8 mouse cellular contexts compared by ENCODE assay signal in genomic region chr17:33760255-33761165, GRCm38 (mm10). TPM values are rescaled to one million over a fixed set of nuclear protein-coding genes. Genes with fewer than 3 reads are reported as not detected.
DNase-seq lines count a peak whose midpoint lies in the region; ATAC-seq lines count a peak whose summit lies in the region.

TSS of gene Rab11b (minus strand) at chr17:33760530.

- peak within 1 kb of the TSS; percentile 99 for H3K9ac ChIP-seq in forebrain, embryonic 14.5 days (ENCODE audit: low read length)
- H3K9ac ChIP-seq in neural tube, embryonic 15.5 days (replicated peaks): peak within 1 kb of the TSS; percentile 98

- H3K4me2 ChIP-seq in forebrain, embryonic 14.5 days (ENCODE audit: low read length): peak within 1 kb of the TSS; percentile 82
- H3K4me2 ChIP-seq in neural tube, embryonic 15.5 days: peak within 1 kb of the TSS; percentile 82

- 2% methylated on average over 35 of the region's 35 CpGs for WGBS in forebrain, embryonic 14.5 days
- WGBS in neural tube, embryonic 15.5 days: 2% methylated on average over 35 of the region's 35 CpGs

- H3K9me3 ChIP-seq in forebrain, embryonic 14.5 days (replicated peaks; ENCODE audit: control insufficient read depth, low read length): no peaks in the 10 kb centered on the region
- no peaks in the 10 kb centered on the region for H3K9me3 ChIP-seq in neural tube, embryonic 15.5 days (replicated peaks)

- peaks cover 18% of the 10 kb centered on the region for H3K4me1 ChIP-seq in forebrain, embryonic 14.5 days (ENCODE audit: control insufficient read depth, insufficient read depth, low read length)
- peaks cover 43% of the 10 kb centered on the region for H3K4me1 ChIP-seq in neural tube, embryonic 15.5 days

- H3K4me3 ChIP-seq in forebrain, embryonic 14.5 days (ENCODE audit: low read depth, low read length): peak within 1 kb of the TSS; percentile 81
- H3K4me3 ChIP-seq in neural tube, embryonic 15.5 days (replicated peaks): peak within 1 kb of the TSS; percentile 67

- H3K36me3 ChIP-seq in forebrain, embryonic 14.5 days (ENCODE audit: control insufficient read depth, insufficient read depth, low read length): peaks cover 3% of the 10 kb centered on the region; the same call in 1 of the 2 replicates
- no peaks in the 10 kb centered on the region for H3K36me3 ChIP-seq in neural tube, embryonic 15.5 days

- H3K27ac ChIP-seq in forebrain, embryonic 14.5 days (ENCODE audit: low read depth, low read length): peak within 1 kb of the TSS; percentile 99
- peak within 1 kb of the TSS; percentile 98 for H3K27ac ChIP-seq in neural tube, embryonic 15.5 days (replicated peaks)

- intact Hi-C loops in heart, postnatal 14 days (cut with DNase I): no loop called here

- peak; percentile 100 for DNase-seq in ES-CJ7 (ENCODE audit: low read depth, low spot score)
- DNase-seq in cerebellum, adult 11 months: peak; percentile 100
- DNase-seq in forebrain, embryonic 14.5 days (ENCODE audit: low spot score): peak; percentile 100
- peak; percentile 99 for DNase-seq in heart, postnatal 14 days
- peak; percentile 100 for DNase-seq in layer of hippocampus, adult 11-12 months (ENCODE audit: low spot score)
- DNase-seq in lung, adult 18-20 months: peak; percentile 100
- peak; percentile 100 for DNase-seq in testis, postnatal 14 days (ENCODE audit: low spot score)

- H3K27me3 ChIP-seq in forebrain, embryonic 14.5 days (replicated peaks; ENCODE audit: control insufficient read depth, insufficient read depth, low read length): no peaks in the 10 kb centered on the region
- no peaks in the 10 kb centered on the region for H3K27me3 ChIP-seq in neural tube, embryonic 15.5 days (replicated peaks)

- ATAC-seq in forebrain, embryonic 14.5 days: peak; percentile 100
- ATAC-seq in neural tube, embryonic 15.5 days (ENCODE audit: low FRiP score): peak; percentile 99

RNA-seq across cellular contexts. Expression of gene Rab11b, which starts in this region (rescaled TPM):
- 340 and 341 TPM in 2 replicates for polyA plus RNA-seq in forebrain, embryonic 14.5 days (2014; fragmentation: Nextera tagmentation; extraction: Ambion mirVana)
- total RNA-seq in heart, postnatal 14 days (2021): 100 to 1,000 TPM; 271 to 275 TPM
- 519 and 596 TPM in 2 replicates for polyA plus RNA-seq in neural tube, embryonic 15.5 days (2015; fragmentation: Nextera tagmentation; extraction: Ambion mirVana)

Comparison
In these comparisons a context has a peak if more than half of its experiments do, and no peak if none do; other contexts are left out.
1. Peak in every context shown above with its lines: DNase-seq, ATAC-seq, H3K4me3 ChIP-seq and H3K27ac ChIP-seq.